Mouse (Mus musculus): ENCODE measurements at regions not wholly inside any gene's neighbourhood (a gene's known extent, or its start where the extent isn't known, plus 50 kb on each side); places are given as distances from the start of the nearest gene placed in this dataset.

- Histone ChIP-seq H3K36me3 (ENCODE audit: control insufficient read depth in 1 of 2, insufficient read depth in 2 of 2, low read length in 2 of 2) (peaks cover 0 to 2% of the 10 kb centered on the region in 2 experiments; a peak in 1 of 4 replicates), H3K27me3 (ENCODE audit: control insufficient read depth in 1 of 2, insufficient read depth in 2 of 2, low read length in 2 of 2) (no peaks in the 10 kb centered on the region), H3K4me3 (ENCODE audit: control insufficient read depth in 1 of 2, insufficient read depth in 1 of 2, low read depth in 2 of 2, low read length in 2 of 2) (peak overlapping the region; percentile 16 to 72), H3K4me1 (ENCODE audit: control insufficient read depth in 1 of 2, insufficient read depth in 2 of 2, low read length in 2 of 2) (peaks cover 0 to 3% of the 10 kb centered on the region in 2 experiments; a peak in 1 of 4 replicates), H3K27ac (ENCODE audit: control insufficient read depth, low read depth, low read length) (no peak overlapping the region), H3K9ac (ENCODE audit: control insufficient read depth, low read depth, low read length, poor library complexity, severe bottlenecking) (peak overlapping the region; percentile 15; the same call in 1 of the 2 replicates), H3K9me3 (replicated peaks; ENCODE audit: insufficient read depth, low read length) (no peaks in the 10 kb centered on the region), H3K79me2 (ENCODE audit: control insufficient read depth, insufficient read depth, low read length, poor library complexity) (no peaks in the 10 kb centered on the region)
- peak; percentile 87 for DNase-seq (ENCODE audit: low read depth, low spot score)
- TF ChIP-seq JUND (IDR thresholded peaks at IDR 0.05; ENCODE audit: low read depth, low read length): 0 out of 2 replicates have a peak, but pooled peaks have one; percentile 48
- TF ChIP-seq POLR2AphosphoS5 (IDR thresholded peaks at IDR 0.05; ENCODE audit: borderline replicate concordance, low read depth, low read length): no peak
- TF ChIP-seq USF2 (IDR thresholded peaks at IDR 0.05; ENCODE audit: borderline replicate concordance in 1 of 2, insufficient read depth in 1 of 2, low read depth in 1 of 2, low read length in 2 of 2): no peak
- TF ChIP-seq NELFE (IDR thresholded peaks at IDR 0.05; ENCODE audit: low read depth, low read length): no peak
- TF ChIP-seq MAX (IDR thresholded peaks at IDR 0.05; ENCODE audit: low read length): 0 out of 2 replicates have a peak, but pooled peaks have one; percentile 18
- 0 out of 2 replicates have a peak, but pooled peaks have one; percentile 22 for TF ChIP-seq GABPA (IDR thresholded peaks at IDR 0.05; ENCODE audit: low read depth, low read length)
- TF ChIP-seq TBP (IDR thresholded peaks at IDR 0.05; ENCODE audit: low read depth, low read length): no peak
- no peak for TF ChIP-seq MYC (IDR thresholded peaks at IDR 0.05; ENCODE audit: low read depth, low read length)
- TF ChIP-seq ETS1 (IDR thresholded peaks at IDR 0.05; ENCODE audit: low read depth, low read length): no peak
- 0 out of 2 replicates have a peak, but pooled peaks have one; percentile 24 for TF ChIP-seq RCOR1 (IDR thresholded peaks at IDR 0.05; ENCODE audit: low read depth, low read length)
- no peak for TF ChIP-seq POLR2AphosphoS2 (IDR thresholded peaks at IDR 0.05; ENCODE audit: low read length)
- TF ChIP-seq TAL1 (IDR thresholded peaks at IDR 0.05; ENCODE audit: low read length): no peak
- TF ChIP-seq RAD21 (IDR thresholded peaks at IDR 0.05; ENCODE audit: low read depth, low read length): peak; percentile 100
- TF ChIP-seq KAT2A (conservative IDR thresholded peaks at IDR 0.05; ENCODE audit: low read depth, low read length): no peak
- peak; percentile 51 for TF ChIP-seq SIN3A (IDR thresholded peaks at IDR 0.05; ENCODE audit: low read length)
- 0 out of 2 replicates have a peak, but pooled peaks have one; percentile 15 for TF ChIP-seq MXI1 (IDR thresholded peaks at IDR 0.05; ENCODE audit: low read depth, low read length)
- TF ChIP-seq MAZ (IDR thresholded peaks at IDR 0.05; ENCODE audit: low read depth, low read length): no peak
- TF ChIP-seq NRF1 (IDR thresholded peaks at IDR 0.05; ENCODE audit: insufficient read depth, low read depth, low read length, poor library complexity, severe bottlenecking): no peak
- no peak for TF ChIP-seq GATA1 (IDR thresholded peaks at IDR 0.05; ENCODE audit: low read depth, low read length)
- TF ChIP-seq SMC3 (IDR thresholded peaks at IDR 0.05; ENCODE audit: low read depth, low read length): peak; percentile 95
- TF ChIP-seq TCF12 (IDR thresholded peaks at IDR 0.05; ENCODE audit: low read depth, low read length): 0 out of 2 replicates have a peak, but pooled peaks have one; percentile 23
- peak; percentile 94 to 95 (median 94) for TF ChIP-seq CTCF (IDR thresholded peaks at IDR 0.05 in 2 of 3, conservative IDR thresholded peaks at IDR 0.05 in 1 of 3; ENCODE audit: control insufficient read depth in 1 of 3, insufficient read depth in 1 of 3, low read depth in 2 of 3, low read length in 3 of 3, poor library complexity in 1 of 3, severe bottlenecking in 1 of 3)
- no peak for TF ChIP-seq CHD2 (IDR thresholded peaks at IDR 0.05; ENCODE audit: low read length)
- TF ChIP-seq UBTF (IDR thresholded peaks at IDR 0.05; ENCODE audit: borderline replicate concordance, insufficient read depth, low read depth, low read length): no peak
- peak; percentile 97 for TF ChIP-seq ZC3H11A (IDR thresholded peaks at IDR 0.05; ENCODE audit: low read depth, low read length)
- no peak for TF ChIP-seq E2F4 (IDR thresholded peaks at IDR 0.05; ENCODE audit: borderline replicate concordance, low read depth, low read length)
Observed at GRCm38 (mm10) chr1:144406387-144407383, 157.6 kb upstream of the Rgs1 start.

Data from MEL (cell line).